Mouse (Mus musculus) heart, adult 2 months (tissue): Measurements from ENCODE around the gene Rab7.
A peak's percentile ranks its signal among the peaks of the same experiment; 100 is the strongest.

ENCODE experiments used
- CTCF ChIP-seq: fragments of 200-600 bp; IDR thresholded peaks from 2 replicates; pipeline ENCODE4 v1.8.1; 2022; ENCODE audit warnings: antibody characterized with exemption, mild to moderate bottlenecking, moderate library complexity
- POLR2A ChIP-seq: fragments of 200-500 bp; IDR thresholded peaks from 2 replicates; pipeline ENCODE4 v1.6.1; 2011; ENCODE audit warnings: mild to moderate bottlenecking, low read depth, low read length, control low read depth; ENCODE audit not compliant: insufficient read depth

DNA sequence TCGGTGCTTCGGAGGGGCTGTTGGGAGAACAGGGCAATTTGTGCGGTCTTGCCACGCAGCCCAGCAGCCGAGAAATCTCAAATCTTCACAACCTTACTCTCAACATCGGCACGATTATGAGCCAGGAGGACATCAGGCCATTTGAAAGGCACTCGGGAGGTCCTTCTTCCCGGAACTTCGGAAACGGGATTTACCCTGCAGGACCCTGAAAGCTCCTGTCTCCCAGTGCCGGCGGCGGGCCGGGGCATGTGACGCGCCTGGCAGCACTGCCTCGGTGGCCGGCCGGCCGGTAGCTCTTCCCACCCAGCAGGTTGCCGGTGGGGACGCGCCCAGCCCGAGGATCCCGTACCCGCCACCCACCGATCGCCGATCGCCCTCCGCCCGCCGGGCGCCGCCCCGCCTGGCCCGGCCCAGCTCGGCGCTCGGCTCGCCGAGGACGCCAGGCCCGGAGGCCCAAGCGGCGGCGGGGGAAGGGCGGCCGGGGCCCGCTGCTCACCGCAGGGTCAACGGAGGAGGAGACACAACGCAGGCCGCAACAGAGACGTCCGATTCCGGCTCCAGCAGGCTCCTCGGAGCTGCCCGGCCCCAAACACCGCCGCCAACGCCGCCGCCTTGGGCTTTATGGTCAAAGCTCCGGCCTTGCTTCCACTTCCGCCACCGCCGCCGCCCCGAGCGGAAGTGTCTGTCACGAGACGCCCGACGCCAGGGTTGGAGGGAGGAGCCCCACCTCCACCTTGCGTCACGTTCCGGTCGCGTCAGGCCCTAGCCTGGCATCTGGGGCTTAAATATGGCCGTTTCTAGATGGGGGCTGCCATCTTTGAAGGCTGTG lies at the start of gene Rab7:
- no peak for TF ChIP-seq CTCF
- peak; percentile 79 for TF ChIP-seq POLR2A
